ENCODE assay signal across 10 mouse cellular contexts in the genomic region with DNA sequence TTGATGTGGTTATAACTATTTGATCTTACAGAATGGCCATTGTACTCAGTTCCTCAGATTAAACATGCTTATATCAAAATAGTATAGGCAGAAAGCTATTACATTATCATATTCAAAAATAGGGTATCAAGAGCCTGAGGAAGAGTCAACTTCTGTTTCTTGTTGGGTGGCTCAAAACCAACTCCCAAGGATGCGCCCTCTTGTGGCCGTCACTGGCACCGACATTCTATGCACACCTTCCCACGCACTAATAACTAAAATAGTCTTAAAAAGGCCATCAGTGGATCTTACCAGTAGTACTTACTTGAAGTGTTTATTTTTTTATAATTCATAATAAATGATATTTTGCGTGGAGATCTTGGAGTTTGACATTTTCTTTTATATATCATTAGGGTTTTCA. TPM values are rescaled to one million over a fixed set of nuclear protein-coding genes. Genes with fewer than 3 reads are reported as not detected.
DNase-seq lines count a peak whose midpoint lies in the region; ATAC-seq lines count a peak whose summit lies in the region.
"Had no signal": no experiment of that assay in that cellular context is flagged by ENCODE, and none has a peak within 500 bp of the region (broad histone marks: within the 10 kb centered on the region; RNA-seq: fewer than 3 reads in every experiment).

No protein-coding gene starts in this region.

- H3K4me1 ChIP-seq in liver, embryonic 12.5 days = peaks cover 28% of the 10 kb centered on the region
- no peaks in the 10 kb centered on the region for H3K4me1 ChIP-seq in limb, embryonic 11.5 days (ENCODE audit: control insufficient read depth, insufficient read depth, low read length)

- ATAC-seq in liver, embryonic 12.5 days = no peak
- no peak for ATAC-seq in limb, embryonic 11.5 days (ENCODE audit: insufficient number of reproducible peaks, low FRiP score, low TSS enrichment, low read depth)
- no peak for ATAC-seq in frontal cortex, adult (ENCODE audit: low TSS enrichment)

- peaks cover 45% of the 10 kb centered on the region for H3K36me3 ChIP-seq in liver, embryonic 12.5 days
- peaks cover 13% of the 10 kb centered on the region for H3K36me3 ChIP-seq in limb, embryonic 11.5 days (ENCODE audit: control insufficient read depth, insufficient read depth, low read length)

- no peak overlapping the region for H3K4me2 ChIP-seq in liver, embryonic 12.5 days
- H3K4me2 ChIP-seq in limb, embryonic 11.5 days (ENCODE audit: low read depth, severe bottlenecking) = no peak overlapping the region
- H3K4me2 ChIP-seq: heart, embryonic 13.5 days; neural tube, embryonic 13.5 days had no signal

- no peak overlapping the region for H3K27ac ChIP-seq in liver, embryonic 12.5 days
- H3K27ac ChIP-seq in limb, embryonic 11.5 days (replicated peaks; ENCODE audit: low read depth, low read length) = no peak overlapping the region
- H3K27ac ChIP-seq: heart, embryonic 13.5 days; neural tube, embryonic 13.5 days had no signal

- H3K9me3 ChIP-seq in liver, embryonic 12.5 days (replicated peaks) = no peaks in the 10 kb centered on the region
- no peaks in the 10 kb centered on the region for H3K9me3 ChIP-seq in limb, embryonic 11.5 days (ENCODE audit: control insufficient read depth, low read length)
- H3K9me3 ChIP-seq: heart, embryonic 13.5 days; neural tube, embryonic 13.5 days had no signal

- H3K27me3 ChIP-seq in liver, embryonic 12.5 days (replicated peaks) = no peaks in the 10 kb centered on the region
- no peaks in the 10 kb centered on the region for H3K27me3 ChIP-seq in limb, embryonic 11.5 days (ENCODE audit: control insufficient read depth, insufficient read depth, low read length)
- H3K27me3 ChIP-seq: heart, embryonic 13.5 days; neural tube, embryonic 13.5 days had no signal

- no peak overlapping the region for H3K9ac ChIP-seq in liver, embryonic 12.5 days
- no peak overlapping the region for H3K9ac ChIP-seq in limb, embryonic 11.5 days (ENCODE audit: low read length)
- H3K9ac ChIP-seq: heart, embryonic 13.5 days; neural tube, embryonic 13.5 days had no signal

- DNase-seq in liver = peak; percentile 73
- peak; percentile 81 for DNase-seq in MN1 (ENCODE audit: low spot score)
- DNase-seq in c-Kit-positive CD71-positive TER-119-positive erythroid progenitor cells, embryonic 14.5 days (ENCODE audit: low spot score) = peak; percentile 70
- DNase-seq in heart, postnatal 10 days = peak; percentile 50 to 78
- DNase-seq in limb, embryonic 11.5 days (ENCODE audit: low spot score) = peak; percentile 84
- DNase-seq in retina, embryonic 14.5 days (ENCODE audit: low spot score) = peak; percentile 81

- 21% methylated on average over 5 of the region's 5 CpGs for WGBS in liver, embryonic 12.5 days (ENCODE audit: insufficient replicate concordance)
- WGBS in limb, embryonic 11.5 days = 30% methylated on average over 5 of the region's 5 CpGs

- intact Hi-C loops in heart, postnatal 10 days (cut with DNase I) = no loop called here

- no peak overlapping the region for H3K4me3 ChIP-seq in liver, embryonic 12.5 days
- H3K4me3 ChIP-seq in limb, embryonic 11.5 days (ENCODE audit: low read depth, low read length) = no peak overlapping the region
- H3K4me3 ChIP-seq: heart, embryonic 13.5 days; neural tube, embryonic 13.5 days had no signal

RNA-seq across cellular contexts. Expression of a gene that starts 4.8 kb away (rescaled TPM):
- 55.2 and 55.5 TPM in 2 replicates for polyA plus RNA-seq in liver, embryonic 12.5 days (2016; fragmentation: Nextera tagmentation; extraction: Ambion mirVana)
- 1 to 10 TPM; 7.8 to 8.3 TPM for total RNA-seq in heart, postnatal 10 days (2021)
- polyA plus RNA-seq in limb, embryonic 11.5 days (2014; fragmentation: Nextera tagmentation; extraction: Ambion mirVana) = 64.1 and 68.8 TPM in 2 replicates

RNA-seq across cellular contexts. Expression of a gene that starts 29.8 kb away (rescaled TPM):
- 0.63 and 0.82 TPM in 2 replicates for polyA plus RNA-seq in liver, embryonic 12.5 days (2016; fragmentation: Nextera tagmentation; extraction: Ambion mirVana)
- 1 to 10 TPM; 3.4 to 4.2 TPM for total RNA-seq in heart, postnatal 10 days (2021)
- polyA plus RNA-seq in limb, embryonic 11.5 days (2014; fragmentation: Nextera tagmentation; extraction: Ambion mirVana) = 0.63 and 0.91 TPM in 2 replicates

RNA-seq across cellular contexts. Expression of a gene that starts 30.3 kb away (rescaled TPM):
- 76.1 and 86.1 TPM in 2 replicates for polyA plus RNA-seq in liver, embryonic 12.5 days (2016; fragmentation: Nextera tagmentation; extraction: Ambion mirVana)
- total RNA-seq in heart, postnatal 10 days (2021) = 100 to 1,000 TPM in 1 of 2 experiments, 10 to 100 TPM in 1; 97.7 to 106 TPM
- 66.2 and 73.9 TPM in 2 replicates for polyA plus RNA-seq in limb, embryonic 11.5 days (2014; fragmentation: Nextera tagmentation; extraction: Ambion mirVana)
